Mouse (Mus musculus) gastrocnemius, adult 2 months (tissue): Measurements from ENCODE around the gene Cdh13. TPM values are rescaled to one million over a fixed set of nuclear protein-coding genes. Genes with fewer than 3 reads are reported as not detected.

ENCODE experiments used
- DNase-seq: peaks from one replicate; pipeline ENCODE4 v3.0.0; 2022
- H3K27ac ChIP-seq: fragments of 200-600 bp; 2 replicates; pipeline ENCODE4 v1.8.1; 2022; ENCODE audit warnings: mild to moderate bottlenecking
- H3K4me3 ChIP-seq: fragments of 200-600 bp; 2 replicates; pipeline ENCODE4 v1.8.1; 2022; ENCODE audit warnings: mild to moderate bottlenecking, moderate library complexity
- CTCF ChIP-seq: fragments of 200-600 bp; IDR thresholded peaks from 2 replicates; pipeline ENCODE4 v1.8.1; 2022; ENCODE audit warnings: antibody characterized with exemption, mild to moderate bottlenecking, moderate library complexity
- intact Hi-C: fragments of 180-260 bp; cut with DNase I; formaldehyde crosslinking; loops from one replicate; pipeline ENCODE4 v1.15.1; 2025
- total RNA-seq, 2 experiments: library from RNA; stranded (reverse); gene quantifications; 2 replicates each; pipeline ENCODE4 v1.2.3; 2021

Cdh13 gene
- total RNA-seq, 2 experiments from 2014 or later: 88.3 to 104 TPM

DNA sequence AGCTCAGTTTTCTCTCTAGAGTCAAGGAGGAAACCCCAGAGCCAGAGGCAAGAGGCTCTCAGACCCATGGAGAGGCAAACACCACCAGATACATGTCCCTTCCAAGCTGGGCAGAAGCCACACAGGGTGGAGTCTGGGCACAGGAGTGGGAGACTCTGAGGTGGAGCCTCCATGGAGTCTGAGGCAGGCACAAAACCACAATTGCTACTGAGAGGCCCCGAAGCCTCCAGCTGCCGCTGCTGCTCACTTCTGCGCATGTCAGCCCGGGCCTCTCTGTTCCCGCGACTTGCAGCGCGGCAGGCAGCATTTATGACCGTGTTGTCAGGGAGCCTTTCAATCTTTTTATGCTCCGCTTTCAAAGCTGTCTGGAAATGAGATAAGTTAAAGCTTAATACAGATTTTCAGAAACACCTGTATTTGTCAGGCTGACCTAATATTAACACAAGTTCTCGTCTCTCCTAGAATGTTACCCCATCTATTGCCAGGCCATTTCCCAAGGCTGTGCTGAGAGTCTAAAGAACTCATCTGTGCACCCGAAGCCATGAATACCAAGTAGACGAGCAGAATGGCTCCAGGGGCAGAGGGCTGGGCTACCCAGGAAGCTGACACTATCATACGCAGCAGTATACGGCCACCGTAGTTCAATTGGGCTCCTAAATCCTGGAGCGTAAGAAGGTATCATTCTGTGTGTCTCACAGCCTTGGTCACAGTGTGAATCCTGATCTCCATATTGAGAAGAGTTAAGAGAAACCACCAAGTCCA is 30.1 kb downstream of the Cdh13 start:
- Histone ChIP-seq H3K4me3 (peak overlapping the region; percentile 24; the same call in 1 of the 2 replicates), H3K27ac (peak overlapping the region; percentile 56)
- no peak for TF ChIP-seq CTCF
- DNase-seq: peak; percentile 72
- intact Hi-C loops: no loop called here

DNA sequence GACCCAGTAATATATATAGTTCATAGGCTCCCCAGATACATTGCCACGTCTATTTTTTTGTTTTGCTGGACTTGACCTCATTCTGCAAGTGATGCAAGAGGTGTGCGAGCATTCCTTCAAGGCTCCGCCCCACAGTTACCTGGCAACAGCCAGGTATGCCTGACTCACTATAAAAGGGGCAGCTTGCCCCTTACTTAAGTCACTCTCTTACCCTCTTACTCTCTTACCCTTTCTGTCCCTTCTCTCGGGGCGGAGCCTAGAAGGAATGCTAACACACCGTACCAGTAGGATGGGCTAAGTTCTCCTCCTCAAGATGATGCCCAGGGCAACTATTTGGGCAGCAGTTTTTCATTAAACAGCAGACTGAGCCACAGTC is 30.6 kb downstream of the Cdh13 start:
- DNase-seq: no peak
- intact Hi-C loops: no loop called here
- Histone ChIP-seq H3K27ac (no peak overlapping the region), H3K4me3 (no peak overlapping the region)
- no peak for TF ChIP-seq CTCF

DNA sequence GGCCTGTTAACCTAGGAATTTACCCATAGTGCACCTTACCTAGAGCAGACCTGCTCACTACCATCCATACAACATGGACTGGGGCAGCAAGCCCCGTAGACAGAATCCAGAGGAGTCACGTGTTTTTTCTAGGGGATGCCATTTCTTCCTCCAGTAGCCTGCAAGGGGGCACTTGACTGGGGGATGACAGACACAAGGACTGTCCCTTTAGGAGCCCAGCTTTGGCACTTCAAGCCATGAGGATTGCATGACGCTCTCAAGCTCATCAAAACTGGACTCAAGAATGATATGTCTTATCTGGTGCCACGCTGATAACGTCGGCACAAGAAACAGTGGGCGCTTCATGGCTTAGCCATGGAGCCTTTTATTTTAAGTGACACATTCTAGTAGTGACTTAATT is 31.4 kb downstream of the Cdh13 start:
- no peak for DNase-seq
- intact Hi-C loops: no loop called here
- Histone ChIP-seq H3K27ac (no peak overlapping the region), H3K4me3 (no peak overlapping the region)
- TF ChIP-seq CTCF: no peak

DNA sequence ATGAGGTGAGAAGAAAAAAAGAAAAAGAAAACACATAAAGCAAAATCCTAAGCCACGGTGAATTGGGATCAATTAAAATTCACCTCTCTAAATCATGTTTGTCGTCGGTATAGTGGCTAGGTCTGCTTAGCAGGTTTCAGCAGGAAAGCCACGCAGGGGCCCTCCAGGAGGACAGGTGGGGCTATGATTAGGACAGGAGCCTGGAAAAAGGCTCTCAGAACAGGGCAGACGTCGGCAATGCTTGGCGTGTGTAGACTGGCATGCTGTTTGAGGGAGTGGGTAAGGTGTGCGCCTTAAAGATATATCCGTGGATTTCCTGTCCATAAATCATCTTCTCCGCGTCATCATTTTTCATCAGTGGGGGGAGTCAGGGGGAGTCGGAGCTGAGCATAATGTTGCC is 32.9 kb downstream of the Cdh13 start:
- Histone ChIP-seq H3K27ac (no peak overlapping the region), H3K4me3 (no peak overlapping the region)
- intact Hi-C loops: no loop called here
- DNase-seq: no peak
- no peak for TF ChIP-seq CTCF

DNA sequence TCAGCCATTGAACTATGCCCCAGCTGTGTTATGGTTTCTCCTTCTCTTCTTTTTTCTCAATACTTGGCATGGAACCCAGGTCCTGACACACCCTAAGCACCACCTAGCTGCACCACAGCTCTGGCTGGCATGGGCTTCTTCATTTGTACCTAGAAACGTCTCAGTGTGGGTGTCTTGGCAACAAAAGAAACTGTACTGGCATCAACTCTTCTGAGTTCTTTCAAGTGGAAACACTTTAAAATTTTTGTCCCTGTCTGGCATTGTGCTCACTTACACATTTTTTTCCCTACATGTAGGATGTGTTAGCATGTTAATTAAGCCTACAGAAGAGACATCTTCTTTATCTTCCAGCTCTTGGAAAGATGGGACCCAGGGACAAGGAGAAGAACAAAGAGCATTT is 37.0 kb downstream of the Cdh13 start:
- Histone ChIP-seq H3K4me3 (no peak overlapping the region), H3K27ac (no peak overlapping the region)
- DNase-seq: no peak
- TF ChIP-seq CTCF: no peak
- intact Hi-C loops: no loop called here

DNA sequence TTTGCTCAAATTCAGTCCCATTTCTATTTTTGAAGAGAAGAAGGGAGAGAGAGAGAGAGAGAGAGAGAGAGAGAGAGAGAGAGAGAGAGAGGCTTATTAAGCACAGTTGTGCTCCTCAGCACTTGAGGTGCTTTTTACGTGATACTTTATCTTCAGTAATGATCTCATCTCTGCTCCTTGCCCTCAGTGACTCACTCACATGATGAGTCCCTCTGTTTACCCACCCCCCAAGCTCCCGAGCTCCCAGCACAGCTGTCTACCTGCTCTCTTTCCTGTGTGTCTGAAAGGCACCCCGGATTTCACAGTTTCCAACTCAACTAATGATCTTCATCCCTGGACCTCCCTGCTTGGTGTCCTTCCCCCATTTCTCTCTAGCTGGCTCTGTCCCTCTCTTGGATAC is 39.9 kb downstream of the Cdh13 start:
- no peak for TF ChIP-seq CTCF
- Histone ChIP-seq H3K27ac (no peak overlapping the region), H3K4me3 (no peak overlapping the region)
- intact Hi-C loops: no loop called here
- DNase-seq: no peak

DNA sequence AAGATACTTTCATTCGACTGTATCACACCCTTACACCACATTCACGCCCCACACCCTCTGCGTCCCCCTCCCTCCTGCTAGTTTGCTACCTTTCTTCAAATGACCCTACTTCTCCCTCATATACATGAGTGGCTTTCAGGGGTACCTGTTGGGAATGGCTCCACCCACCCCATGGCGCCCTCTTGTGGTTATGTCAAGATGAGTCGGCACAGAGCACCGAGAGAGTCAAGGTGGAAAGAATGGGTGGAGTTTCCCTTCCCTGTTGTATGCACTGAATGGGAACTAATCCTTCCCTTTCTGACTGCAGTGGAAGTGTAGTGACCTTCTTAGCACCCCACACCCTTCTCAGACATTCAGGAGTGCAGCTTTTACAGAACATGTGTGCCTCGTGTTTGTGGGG is 51.4 kb downstream of the Cdh13 start:
- TF ChIP-seq CTCF: peak; percentile 44
- intact Hi-C loops: no loop called here
- Histone ChIP-seq H3K27ac (no peak overlapping the region), H3K4me3 (no peak overlapping the region)
- DNase-seq: no peak

DNA sequence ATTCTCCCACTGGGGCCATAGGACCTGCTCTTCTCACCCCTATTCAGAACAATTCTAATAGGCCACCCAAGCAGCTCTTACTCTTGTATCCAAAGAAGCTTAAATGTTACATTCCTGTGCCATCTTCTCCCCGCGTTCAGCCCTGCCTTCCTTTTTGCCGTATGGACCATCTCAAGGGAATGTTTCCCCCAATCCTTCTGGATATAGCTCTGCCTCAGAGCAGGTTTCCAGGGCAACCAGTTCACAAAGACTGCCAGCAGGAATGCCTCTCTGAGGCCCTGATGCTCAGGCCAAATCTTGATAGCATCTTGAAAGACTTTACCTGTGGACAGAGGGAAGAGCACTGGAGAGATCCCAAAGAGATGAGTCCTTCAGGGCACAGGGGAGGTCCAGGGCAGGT is 56.2 kb downstream of the Cdh13 start:
- TF ChIP-seq CTCF: no peak
- DNase-seq: no peak
- Histone ChIP-seq H3K27ac (no peak overlapping the region), H3K4me3 (no peak overlapping the region)
- intact Hi-C loops: no loop called here

DNA sequence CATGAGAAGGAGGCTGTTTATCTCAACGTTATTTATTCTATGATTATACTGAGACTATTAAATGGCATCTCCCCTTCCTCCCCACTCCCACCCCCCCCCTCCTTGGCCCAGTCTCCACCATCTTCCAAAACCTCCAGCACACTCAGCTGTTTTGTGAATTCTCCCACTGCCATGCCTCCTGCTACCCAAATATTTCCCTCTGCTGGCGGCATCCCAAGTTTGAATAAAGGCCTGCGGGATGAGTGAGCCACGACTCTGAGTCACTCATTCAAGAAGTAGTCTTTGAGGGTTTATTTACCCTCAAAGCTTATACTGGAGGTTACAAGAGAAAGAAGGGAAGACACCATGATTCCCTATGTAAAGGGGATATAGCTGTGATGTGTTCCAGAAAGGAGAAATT is 59.7 kb downstream of the Cdh13 start:
- Histone ChIP-seq H3K27ac (no peak overlapping the region), H3K4me3 (no peak overlapping the region)
- intact Hi-C loops: no loop called here
- no peak for TF ChIP-seq CTCF
- DNase-seq: no peak

DNA sequence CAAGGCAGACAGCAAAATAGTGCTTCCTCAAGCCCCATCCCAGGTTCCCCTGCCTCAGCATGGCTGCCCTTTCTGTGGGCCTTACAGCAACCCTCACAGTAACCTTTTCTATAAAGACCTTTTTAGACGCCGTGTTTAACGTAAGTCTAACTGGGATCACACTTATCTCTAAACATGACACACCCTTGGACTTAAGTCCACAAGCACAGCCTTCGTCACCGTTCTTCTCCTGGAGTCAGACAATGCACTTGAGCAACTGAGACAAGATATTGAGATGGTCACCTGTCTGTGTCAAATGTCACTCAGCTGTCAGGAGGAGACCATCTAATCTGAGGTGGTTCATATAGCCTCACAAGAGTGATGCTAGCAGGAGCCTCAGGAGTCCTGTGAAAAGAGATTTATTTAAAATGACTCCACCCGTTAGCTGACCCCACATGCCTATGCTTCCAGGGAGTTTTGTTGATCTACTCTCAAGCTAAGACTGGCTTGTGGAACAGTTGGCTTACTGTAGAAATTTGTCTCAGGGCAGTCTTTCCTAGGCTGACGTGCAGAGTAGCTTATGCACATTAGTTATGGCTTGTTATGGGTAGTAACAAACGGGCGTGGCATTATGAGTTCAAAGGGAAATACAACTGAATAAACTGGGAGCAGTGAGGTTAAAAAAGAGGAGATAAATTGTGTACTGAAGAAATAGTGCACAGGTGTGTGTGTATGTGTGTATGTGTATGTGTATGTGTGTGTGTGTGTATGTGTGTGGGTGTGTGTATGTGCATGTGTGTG is 65.4 kb downstream of the Cdh13 start:
- H3K27ac ChIP-seq: 0 out of 2 replicates have a peak overlapping the region, but pooled peaks have one; percentile 24
- intact Hi-C loops: no loop called here
- no peak for DNase-seq
- H3K4me3 ChIP-seq: no peak overlapping the region
- no peak for TF ChIP-seq CTCF

DNA sequence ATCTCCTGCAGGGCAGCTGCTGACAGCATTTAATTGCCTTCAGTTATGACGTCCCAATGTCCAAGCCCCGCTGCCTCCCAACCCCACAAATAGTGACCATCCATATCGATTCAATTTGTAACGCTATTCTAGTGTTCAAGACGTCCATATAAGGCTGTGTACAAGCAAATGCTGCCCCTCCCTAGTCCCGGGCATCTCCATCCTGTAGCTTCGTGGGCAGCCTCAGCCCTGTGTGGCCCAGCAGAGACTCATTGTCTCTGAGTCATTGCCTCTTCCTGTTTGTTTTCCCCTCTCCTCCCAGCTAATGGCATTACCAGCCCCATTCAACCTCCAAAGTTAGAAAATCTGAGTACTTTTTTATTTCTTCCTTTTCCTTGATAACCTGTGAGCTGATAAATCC is 66.6 kb downstream of the Cdh13 start:
- Histone ChIP-seq H3K27ac (peak overlapping the region; percentile 81), H3K4me3 (no peak overlapping the region; the same call in 1 of the 2 replicates)
- intact Hi-C loops: no loop called here
- no peak for TF ChIP-seq CTCF
- DNase-seq: no peak

DNA sequence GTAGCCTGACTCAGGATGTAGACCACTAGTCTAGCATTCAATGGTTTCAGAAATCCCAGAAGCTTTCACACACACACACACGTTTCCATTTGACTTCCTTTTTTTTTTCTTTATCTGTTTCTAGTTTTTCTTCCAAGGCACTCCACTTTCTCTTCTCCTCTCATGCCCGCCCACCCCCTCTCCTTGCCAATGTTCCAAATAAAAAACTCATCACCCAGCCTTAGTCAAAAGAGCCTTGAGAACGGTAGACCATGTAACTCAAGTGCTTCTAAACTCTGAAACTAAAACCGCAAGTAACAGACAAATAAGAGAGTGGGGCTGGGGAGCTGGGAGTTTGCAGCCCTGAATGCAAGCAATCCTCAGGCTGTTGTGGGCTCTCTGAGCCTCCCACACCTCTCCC is 69.5 kb downstream of the Cdh13 start:
- no peak overlapping the region for H3K27ac ChIP-seq
- DNase-seq: no peak
- intact Hi-C loops: no loop called here
- TF ChIP-seq CTCF: no peak
- H3K4me3 ChIP-seq: no peak overlapping the region

DNA sequence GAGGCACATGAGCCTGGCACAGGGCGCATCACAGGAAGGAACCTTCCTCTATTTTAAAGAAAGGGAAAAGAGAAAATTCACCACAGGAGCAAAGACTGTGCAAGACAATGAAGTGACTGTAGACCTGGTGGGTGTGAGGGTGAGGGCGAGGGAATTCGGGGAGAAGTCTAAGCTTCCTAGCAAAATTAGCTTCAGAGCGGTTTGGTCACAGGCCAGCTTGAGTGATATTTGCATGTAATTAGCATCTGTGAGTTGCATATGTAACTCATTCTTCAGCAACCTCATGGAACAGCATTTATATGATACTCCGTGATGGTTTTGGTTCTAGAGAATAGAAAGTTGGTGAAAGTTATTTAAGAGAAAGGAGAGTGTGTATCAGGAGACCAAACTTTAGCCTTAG is 73.5 kb downstream of the Cdh13 start:
- no peak for DNase-seq
- intact Hi-C loops: no loop called here
- no peak for TF ChIP-seq CTCF
- H3K4me3 ChIP-seq: no peak overlapping the region
- no peak overlapping the region; the same call in 1 of the 2 replicates for H3K27ac ChIP-seq
